Mouse (Mus musculus) hindbrain, embryonic 12.5 days (tissue): Measurements from ENCODE around the gene Spock1. TPM values are rescaled to one million over a fixed set of nuclear protein-coding genes. Genes with fewer than 3 reads are reported as not detected.
"Not testable (repeated sequence)": the region's sequence is repeated elsewhere in the genome, so short reads cannot be mapped to it uniquely, and the experiment has no call there.

ENCODE experiments used
- ATAC-seq: fragments of 200-750 bp; cut with Nextera tagmentation; 2 replicates; pipeline ENCODE4 v1.8.0; 2017; ENCODE audit warnings: moderate TSS enrichment; ENCODE audit not compliant: low FRiP score
- H3K27ac ChIP-seq: fragments of 300-500 bp; sonication (generic); 2 replicates; pipeline ENCODE4 v1.5.1; 2016; ENCODE audit warnings: mild to moderate bottlenecking
- H3K27me3 ChIP-seq: fragments of 300-500 bp; sonication (generic); 2 replicates; pipeline ENCODE4 v1.6.1; 2016; ENCODE audit warnings: mild to moderate bottlenecking
- H3K36me3 ChIP-seq: fragments of 300-500 bp; sonication (generic); 2 replicates; pipeline ENCODE4 v1.6.1; 2016; ENCODE audit warnings: mild to moderate bottlenecking
- H3K4me1 ChIP-seq: fragments of 300-500 bp; sonication (generic); 2 replicates; pipeline ENCODE4 v1.6.1; 2016
- H3K4me2 ChIP-seq: fragments of 300-500 bp; sonication (generic); replicated peaks from 2 replicates; pipeline ENCODE4 v1.6.1; 2016; ENCODE audit warnings: mild to moderate bottlenecking
- H3K4me3 ChIP-seq: fragments of 300-500 bp; sonication (generic); 2 replicates; pipeline ENCODE4 v1.5.1; 2016; ENCODE audit warnings: mild to moderate bottlenecking
- H3K9ac ChIP-seq: fragments of 300-500 bp; sonication (generic); 2 replicates; pipeline ENCODE4 v1.6.1; 2016; ENCODE audit warnings: mild to moderate bottlenecking, moderate library complexity
- H3K9me3 ChIP-seq: fragments of 300-500 bp; sonication (generic); replicated peaks from 2 replicates; pipeline ENCODE4 v1.6.1; 2016; ENCODE audit warnings: mild to moderate bottlenecking
- WGBS: fragments of 180-500 bp; shearing (Covaris S2); methylation state at CpG from one replicate; pipeline ENCODE4 v1.1.7; 2016; 5-methylcytosine and 5-hydroxymethylcytosine counted together
- polyA plus RNA-seq: library from polyadenylated mRNA; unstranded; fragments of >200 nt; fragmentation: Nextera tagmentation; extraction: Ambion mirVana; gene quantifications from 2 replicates; pipeline ENCODE4 v1.2.1, GENCODE M21; 2016

Spock1 gene
- polyA plus RNA-seq, 1 experiment from 2014 or later, result 31.2 TPM

GRCm38 (mm10) chr13:57501552-57501951, 406.6 kb downstream of the Spock1 start:
- no peak overlapping the region for H3K27ac ChIP-seq

GRCm38 (mm10) chr13:57496778-57497177, 411.4 kb downstream of the Spock1 start:
- no peak for ATAC-seq
- Histone ChIP-seq H3K4me3 (no peak overlapping the region), H3K4me2 (no peak overlapping the region), H3K27me3 (no peaks in the 10 kb centered on the region), H3K36me3 (no peaks in the 10 kb centered on the region), H3K9me3 (no peaks in the 10 kb centered on the region), H3K4me1 (no peaks in the 10 kb centered on the region), H3K27ac (no peak overlapping the region), H3K9ac (no peak overlapping the region)
- WGBS, result 80% methylated on average over 7 of the region's 7 CpGs

More at GRCm38 (mm10) chr13:57501552-57501951, 406.6 kb downstream of the Spock1 start:
- WGBS, result 84% methylated on average over 7 of the region's 7 CpGs
- Histone ChIP-seq H3K4me1 (no peaks in the 10 kb centered on the region), H3K27me3 (no peaks in the 10 kb centered on the region), H3K4me2 (no peak overlapping the region), H3K9me3 (no peaks in the 10 kb centered on the region), H3K9ac (no peak overlapping the region), H3K36me3 (no peaks in the 10 kb centered on the region), H3K4me3 (no peak overlapping the region)
- ATAC-seq, result no peak

- no peaks in the 10 kb centered on the region for H3K4me1 ChIP-seq
- WGBS, result 31% methylated on average over 1 of the region's 1 CpGs
- no peak overlapping the region for H3K4me3 ChIP-seq
- H3K9ac ChIP-seq, result no peak overlapping the region
- H3K36me3 ChIP-seq, result no peaks in the 10 kb centered on the region
- ATAC-seq, result no peak
- no peak overlapping the region for H3K27ac ChIP-seq
- no peaks in the 10 kb centered on the region for H3K9me3 ChIP-seq
- H3K4me2 ChIP-seq, result no peak overlapping the region
- no peaks in the 10 kb centered on the region for H3K27me3 ChIP-seq
These were observed 413.3 kb downstream of the Spock1 start for GRCm38 (mm10) chr13:57494838-57495237.

- Histone ChIP-seq H3K9me3 (no peaks in the 10 kb centered on the region), H3K4me2 (no peak overlapping the region), H3K27me3 (no peaks in the 10 kb centered on the region), H3K9ac (no peak overlapping the region), H3K4me1 (peaks cover 2% of the 10 kb centered on the region; the same call in 1 of the 2 replicates), H3K36me3 (no peaks in the 10 kb centered on the region), H3K4me3 (no peak overlapping the region), H3K27ac (no peak overlapping the region)
- no peak for ATAC-seq
- WGBS, result 89% methylated on average over 8 of the region's 8 CpGs
These were observed 419.2 kb downstream of the Spock1 start for GRCm38 (mm10) chr13:57488926-57489325.

GRCm38 (mm10) chr13:57484426-57485168, 423.5 kb downstream of the Spock1 start:
- Histone ChIP-seq H3K4me3 (no peak overlapping the region), H3K9me3 (no peaks in the 10 kb centered on the region), H3K27ac (no peak overlapping the region), H3K36me3 (no peaks in the 10 kb centered on the region), H3K4me2 (no peak overlapping the region), H3K9ac (no peak overlapping the region), H3K4me1 (peaks cover 2% of the 10 kb centered on the region; the same call in 1 of the 2 replicates), H3K27me3 (no peaks in the 10 kb centered on the region)
- WGBS, result 82% methylated on average over 16 of the region's 16 CpGs
- no peak for ATAC-seq

GRCm38 (mm10) chr13:57476700-57477099, 431.4 kb downstream of the Spock1 start:
- ATAC-seq, result no peak
- Histone ChIP-seq H3K4me1 (peaks cover 13% of the 10 kb centered on the region), H3K4me3 (no peak overlapping the region), H3K9me3 (no peaks in the 10 kb centered on the region), H3K27ac (no peak overlapping the region), H3K27me3 (no peaks in the 10 kb centered on the region), H3K9ac (no peak overlapping the region), H3K36me3 (no peaks in the 10 kb centered on the region), H3K4me2 (no peak overlapping the region)
- 25% methylated on average over 6 of the region's 6 CpGs for WGBS

GRCm38 (mm10) chr13:57474068-57474467, 434.1 kb downstream of the Spock1 start:
- H3K4me2 ChIP-seq, result no peak overlapping the region
- H3K27ac ChIP-seq, result no peak overlapping the region
- no peak overlapping the region for H3K4me3 ChIP-seq
- no peak overlapping the region for H3K9ac ChIP-seq
- H3K4me1 ChIP-seq, result peaks cover 13% of the 10 kb centered on the region
- H3K9me3 ChIP-seq, result no peaks in the 10 kb centered on the region
- ATAC-seq, result no peak
- WGBS, result 64% methylated on average over 2 of the region's 2 CpGs
- H3K36me3 ChIP-seq, result no peaks in the 10 kb centered on the region
- no peaks in the 10 kb centered on the region for H3K27me3 ChIP-seq

GRCm38 (mm10) chr13:57470922-57471321, 437.2 kb downstream of the Spock1 start:
- not testable (repeated sequence) for H3K9me3 ChIP-seq, ATAC-seq, H3K4me3 ChIP-seq, H3K36me3 ChIP-seq, H3K27ac ChIP-seq, H3K4me2 ChIP-seq, H3K9ac ChIP-seq, H3K27me3 ChIP-seq
- peaks cover 11% of the 10 kb centered on the region for H3K4me1 ChIP-seq
- WGBS, result 75% methylated on average over 4 of the region's 4 CpGs

- H3K4me1 ChIP-seq, result no peaks in the 10 kb centered on the region
- 84% methylated on average over 8 of the region's 8 CpGs for WGBS
- H3K27ac ChIP-seq, result no peak overlapping the region
- no peak overlapping the region for H3K9ac ChIP-seq
- H3K36me3 ChIP-seq, result no peaks in the 10 kb centered on the region
- no peaks in the 10 kb centered on the region for H3K27me3 ChIP-seq
- no peak for ATAC-seq
- no peaks in the 10 kb centered on the region for H3K9me3 ChIP-seq
- no peak overlapping the region for H3K4me2 ChIP-seq
- no peak overlapping the region for H3K4me3 ChIP-seq
These were observed 448.2 kb downstream of the Spock1 start for GRCm38 (mm10) chr13:57459978-57460377.

GRCm38 (mm10) chr13:57450189-57450821, 457.8 kb downstream of the Spock1 start:
- H3K9me3 ChIP-seq, result no peaks in the 10 kb centered on the region
- H3K27ac ChIP-seq, result peak overlapping the region; percentile 30; the same call in 1 of the 2 replicates
- no peak overlapping the region for H3K9ac ChIP-seq
- no peak overlapping the region for H3K4me2 ChIP-seq
- H3K4me1 ChIP-seq, result peaks cover 26% of the 10 kb centered on the region
- 35% methylated on average over 11 of the region's 11 CpGs for WGBS
- no peak overlapping the region for H3K4me3 ChIP-seq
- H3K27me3 ChIP-seq, result no peaks in the 10 kb centered on the region; the same call in 1 of the 2 replicates
- ATAC-seq, result no peak; the same call in 1 of the 2 replicates
- H3K36me3 ChIP-seq, result no peaks in the 10 kb centered on the region

GRCm38 (mm10) chr13:57448906-57449305, 459.2 kb downstream of the Spock1 start:
- Histone ChIP-seq H3K9me3 (no peaks in the 10 kb centered on the region), H3K4me2 (no peak overlapping the region), H3K36me3 (no peaks in the 10 kb centered on the region), H3K4me1 (peaks cover 26% of the 10 kb centered on the region), H3K4me3 (no peak overlapping the region), H3K27me3 (no peaks in the 10 kb centered on the region; the same call in 1 of the 2 replicates), H3K27ac (peak overlapping the region; percentile 37), H3K9ac (no peak overlapping the region)
- peak; percentile 22; the same call in 1 of the 2 replicates for ATAC-seq
- 79% methylated on average over 7 of the region's 7 CpGs for WGBS

- WGBS, result 80% methylated on average over 3 of the region's 3 CpGs
- Histone ChIP-seq H3K27me3 (no peaks in the 10 kb centered on the region), H3K9ac (no peak overlapping the region), H3K36me3 (no peaks in the 10 kb centered on the region), H3K27ac (no peak overlapping the region), H3K4me2 (no peak overlapping the region), H3K4me3 (no peak overlapping the region), H3K4me1 (peaks cover 13% of the 10 kb centered on the region), H3K9me3 (no peaks in the 10 kb centered on the region)
- ATAC-seq, result no peak
These were observed 463.2 kb downstream of the Spock1 start for GRCm38 (mm10) chr13:57444977-57445376.
